Mouse (Mus musculus): ENCODE measurements around the gene Iah1. TPM values are rescaled to one million over a fixed set of nuclear protein-coding genes. Genes with fewer than 3 reads are reported as not detected.

Iah1 gene
- total and polyA plus RNA-seq, 2 experiments from 2014 or later, result 27.9 to 28.4 TPM

GRCm38 (mm10) chr12:21318143-21318895, 2.1 kb downstream of the Iah1 start:
- ATAC-seq (peak; percentile 25; the same call in 1 of the 2 replicates), DNase-seq (peak; percentile 68)
- no peak overlapping the region for H3K4me3 ChIP-seq (ENCODE audit: low read depth, low read length)
- no peak overlapping the region for H3K27ac ChIP-seq (ENCODE audit: low read depth, low read length)
- no peak overlapping the region for H3K4me2 ChIP-seq (ENCODE audit: low read depth)
- H3K27me3 ChIP-seq (ENCODE audit: insufficient read depth, low read length), result no peaks in the 10 kb centered on the region
- WGBS, result 66% methylated on average over 12 of the region's 12 CpGs
- peaks cover 24% of the 10 kb centered on the region for H3K36me3 ChIP-seq (ENCODE audit: insufficient read depth)
- no peaks in the 10 kb centered on the region for H3K9me3 ChIP-seq (ENCODE audit: low read length)
- no peak overlapping the region for H3K9ac ChIP-seq
- no peaks in the 10 kb centered on the region for H3K4me1 ChIP-seq (ENCODE audit: insufficient read depth)
- TF ChIP-seq CTCF (IDR thresholded peaks at IDR 0.05; ENCODE audit: low read depth), result peak; percentile 75

- no peak for DNase-seq
- Histone ChIP-seq H3K27me3 (ENCODE audit: insufficient read depth, low read length) (no peaks in the 10 kb centered on the region), H3K4me1 (ENCODE audit: insufficient read depth) (no peaks in the 10 kb centered on the region), H3K9ac (no peak overlapping the region), H3K9me3 (ENCODE audit: low read length) (no peaks in the 10 kb centered on the region), H3K27ac (ENCODE audit: low read depth, low read length) (no peak overlapping the region), H3K36me3 (ENCODE audit: insufficient read depth) (peaks cover 20% of the 10 kb centered on the region), H3K4me3 (ENCODE audit: low read depth, low read length) (no peak overlapping the region), H3K4me2 (ENCODE audit: low read depth) (no peak overlapping the region)
- 78% methylated on average over 4 of the region's 4 CpGs for WGBS
- no peak for TF ChIP-seq CTCF (IDR thresholded peaks at IDR 0.05; ENCODE audit: low read depth)
- no peak for ATAC-seq
Observed at GRCm38 (mm10) chr12:21320317-21320716, 4.1 kb downstream of the Iah1 start.

- no peaks in the 10 kb centered on the region for H3K9me3 ChIP-seq (ENCODE audit: low read length)
- no peak overlapping the region for H3K4me3 ChIP-seq (ENCODE audit: low read depth, low read length)
- no peak overlapping the region for H3K27ac ChIP-seq (ENCODE audit: low read depth, low read length)
- WGBS, result 82% methylated on average over 9 of the region's 9 CpGs
- DNase-seq, result no peak
- TF ChIP-seq CTCF (IDR thresholded peaks at IDR 0.05; ENCODE audit: low read depth), result no peak
- H3K9ac ChIP-seq, result no peak overlapping the region
- peaks cover 23% of the 10 kb centered on the region for H3K36me3 ChIP-seq (ENCODE audit: insufficient read depth)
- H3K4me2 ChIP-seq (ENCODE audit: low read depth), result no peak overlapping the region
- H3K4me1 ChIP-seq (ENCODE audit: insufficient read depth), result no peaks in the 10 kb centered on the region
- H3K27me3 ChIP-seq (ENCODE audit: insufficient read depth, low read length), result no peaks in the 10 kb centered on the region
- no peak for ATAC-seq
Observed at GRCm38 (mm10) chr12:21321170-21321569, 5.0 kb downstream of the Iah1 start.

GRCm38 (mm10) chr12:21322296-21322695, 6.1 kb downstream of the Iah1 start:
- Histone ChIP-seq H3K4me3 (ENCODE audit: low read depth, low read length) (no peak overlapping the region), H3K4me1 (ENCODE audit: insufficient read depth) (no peaks in the 10 kb centered on the region), H3K9me3 (ENCODE audit: low read length) (no peaks in the 10 kb centered on the region), H3K4me2 (ENCODE audit: low read depth) (no peak overlapping the region), H3K27me3 (ENCODE audit: insufficient read depth, low read length) (no peaks in the 10 kb centered on the region), H3K9ac (no peak overlapping the region), H3K27ac (ENCODE audit: low read depth, low read length) (no peak overlapping the region), H3K36me3 (ENCODE audit: insufficient read depth) (peaks cover 28% of the 10 kb centered on the region)
- 82% methylated on average over 4 of the region's 4 CpGs for WGBS
- TF ChIP-seq CTCF (IDR thresholded peaks at IDR 0.05; ENCODE audit: low read depth), result no peak
- ATAC-seq (no peak), DNase-seq (no peak)

GRCm38 (mm10) chr12:21322856-21323255, 6.7 kb downstream of the Iah1 start:
- Histone ChIP-seq H3K9ac (no peak overlapping the region), H3K4me2 (ENCODE audit: low read depth) (no peak overlapping the region), H3K27ac (ENCODE audit: low read depth, low read length) (no peak overlapping the region), H3K27me3 (ENCODE audit: insufficient read depth, low read length) (no peaks in the 10 kb centered on the region), H3K36me3 (ENCODE audit: insufficient read depth) (peaks cover 32% of the 10 kb centered on the region), H3K4me1 (ENCODE audit: insufficient read depth) (no peaks in the 10 kb centered on the region), H3K9me3 (ENCODE audit: low read length) (no peaks in the 10 kb centered on the region), H3K4me3 (ENCODE audit: low read depth, low read length) (no peak overlapping the region)
- TF ChIP-seq CTCF (IDR thresholded peaks at IDR 0.05; ENCODE audit: low read depth), result no peak
- WGBS, result 88% methylated on average over 9 of the region's 9 CpGs
- ATAC-seq, result no peak
- no peak for DNase-seq

GRCm38 (mm10) chr12:21324101-21324500, 7.9 kb downstream of the Iah1 start:
- Histone ChIP-seq H3K9ac (no peak overlapping the region), H3K4me2 (ENCODE audit: low read depth) (no peak overlapping the region), H3K4me1 (ENCODE audit: insufficient read depth) (no peaks in the 10 kb centered on the region), H3K9me3 (ENCODE audit: low read length) (no peaks in the 10 kb centered on the region), H3K4me3 (ENCODE audit: low read depth, low read length) (no peak overlapping the region), H3K36me3 (ENCODE audit: insufficient read depth) (peaks cover 38% of the 10 kb centered on the region), H3K27ac (ENCODE audit: low read depth, low read length) (no peak overlapping the region), H3K27me3 (ENCODE audit: insufficient read depth, low read length) (no peaks in the 10 kb centered on the region)
- no peak for TF ChIP-seq CTCF (IDR thresholded peaks at IDR 0.05; ENCODE audit: low read depth)
- ATAC-seq (no peak), DNase-seq (no peak)
- 84% methylated on average over 5 of the region's 5 CpGs for WGBS

- 86% methylated on average over 8 of the region's 8 CpGs for WGBS
- Histone ChIP-seq H3K9me3 (ENCODE audit: low read length) (no peaks in the 10 kb centered on the region), H3K27me3 (ENCODE audit: insufficient read depth, low read length) (no peaks in the 10 kb centered on the region), H3K36me3 (ENCODE audit: insufficient read depth) (peaks cover 46% of the 10 kb centered on the region), H3K4me2 (ENCODE audit: low read depth) (no peak overlapping the region), H3K4me3 (ENCODE audit: low read depth, low read length) (no peak overlapping the region), H3K4me1 (ENCODE audit: insufficient read depth) (no peaks in the 10 kb centered on the region), H3K27ac (ENCODE audit: low read depth, low read length) (no peak overlapping the region), H3K9ac (no peak overlapping the region)
- ATAC-seq (no peak), DNase-seq (no peak)
- no peak for TF ChIP-seq CTCF (IDR thresholded peaks at IDR 0.05; ENCODE audit: low read depth)
Observed at GRCm38 (mm10) chr12:21325266-21325665, 9.1 kb downstream of the Iah1 start.

Measured in forebrain, postnatal 0 days (tissue).